Mouse (Mus musculus) cerebellum, adult 11-12 months (tissue): ENCODE data around the gene Ftsj3.
"Not testable (repeated sequence)": the region's sequence is repeated elsewhere in the genome, so short reads cannot be mapped to it uniquely, and the experiment has no call there.

ENCODE experiments used
- DNase-seq: peaks from one replicate; pipeline ENCODE4 v3.0.0; 2022

Gene Ftsj3

DNA sequence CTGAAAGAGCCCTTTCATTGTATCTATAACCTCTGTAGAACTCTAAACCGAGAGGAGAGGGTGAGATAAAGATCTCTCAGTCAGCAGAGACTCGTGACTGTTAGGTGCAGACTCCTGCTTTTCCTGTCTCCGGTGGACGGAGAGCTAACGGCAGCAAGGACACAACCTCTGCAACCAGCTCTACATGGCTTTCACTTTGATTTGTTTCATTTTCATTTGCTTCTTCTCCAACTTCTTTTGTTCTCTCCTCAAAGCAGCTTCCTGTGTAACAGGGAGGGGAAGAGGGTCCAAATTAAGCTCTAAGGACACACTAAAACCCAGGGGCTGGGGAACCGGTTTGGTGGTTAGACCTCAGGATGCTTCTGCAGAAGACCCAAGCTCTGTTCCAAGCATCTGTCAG is 55.1 kb downstream of the Ftsj3 start:
- no peak for DNase-seq

DNA sequence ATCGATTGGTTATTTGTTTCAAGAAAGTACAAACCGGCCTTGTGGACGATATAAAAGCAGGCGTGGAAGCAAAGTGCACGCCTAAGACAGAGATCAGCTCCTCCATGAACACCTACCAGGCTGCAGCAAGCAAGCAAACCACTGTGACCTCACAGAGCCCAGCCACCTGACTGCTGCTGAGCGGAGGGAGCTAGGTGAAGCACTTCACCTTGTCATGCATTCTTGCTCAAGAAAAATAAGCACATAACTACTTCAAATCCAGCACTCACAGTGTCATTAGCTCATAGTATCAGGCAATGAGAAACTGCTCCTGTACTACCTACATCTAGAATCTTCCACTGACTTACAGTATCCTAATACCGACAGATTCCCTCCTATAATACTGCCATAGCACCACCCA is 55.9 kb downstream of the Ftsj3 start:
- DNase-seq, result not testable (repeated sequence)
